17 mouse cellular contexts compared by ENCODE assay signal in genomic region chr11:94441122-94441521, GRCm38 (mm10). TPM values are rescaled to one million over a fixed set of nuclear protein-coding genes. Genes with fewer than 3 reads are reported as not detected.
A peak's percentile ranks its signal among the peaks of the same experiment; 100 is the strongest.
DNase-seq lines count a peak whose midpoint lies in the region; ATAC-seq and TF ChIP-seq lines count a peak whose summit lies in the region.
"Had no signal": no experiment of that assay in that cellular context is flagged by ENCODE, and none has a peak within 500 bp of the region (broad histone marks: within the 10 kb centered on the region; RNA-seq: fewer than 3 reads in every experiment).

No protein-coding gene starts in this region.

- peaks cover 44% of the 10 kb centered on the region for H3K4me1 ChIP-seq in heart, embryonic 10.5 days
- H3K4me1 ChIP-seq in heart, adult 2 months (ENCODE audit: control insufficient read depth, insufficient read depth, low read length): no peaks in the 10 kb centered on the region
- H3K4me1 ChIP-seq in hindbrain, embryonic 10.5 days (replicated peaks): peaks cover 80% of the 10 kb centered on the region
- peaks cover 53% of the 10 kb centered on the region for H3K4me1 ChIP-seq in midbrain, embryonic 12.5 days
- H3K4me1 ChIP-seq: liver, embryonic 12.5 days had no signal

- no peak overlapping the region for H3K4me3 ChIP-seq in heart, embryonic 10.5 days
- H3K4me3 ChIP-seq in heart, adult 2 months: no peak overlapping the region
- H3K4me3 ChIP-seq in hindbrain, embryonic 10.5 days: no peak overlapping the region
- H3K4me3 ChIP-seq in midbrain, embryonic 12.5 days: no peak overlapping the region
- H3K4me3 ChIP-seq: embryonic facial prominence, embryonic 15.5 days; liver, embryonic 12.5 days had no signal

- H3K27me3 ChIP-seq in heart, embryonic 10.5 days (ENCODE audit: insufficient read depth, poor library complexity, severe bottlenecking): peaks cover 33% of the 10 kb centered on the region
- H3K27me3 ChIP-seq in heart, adult 2 months (ENCODE audit: control insufficient read depth, insufficient read depth, low read length): no peaks in the 10 kb centered on the region
- H3K27me3 ChIP-seq in hindbrain, embryonic 10.5 days (ENCODE audit: insufficient read depth, poor library complexity, severe bottlenecking): peaks cover 3% of the 10 kb centered on the region
- H3K27me3 ChIP-seq in midbrain, embryonic 12.5 days: no peaks in the 10 kb centered on the region
- H3K27me3 ChIP-seq: embryonic facial prominence, embryonic 15.5 days had no signal

- H3K27ac ChIP-seq in heart, embryonic 10.5 days: peak overlapping the region; percentile 56; the same call in 1 of the 2 replicates
- no peak overlapping the region for H3K27ac ChIP-seq in heart, adult 2 months
- H3K27ac ChIP-seq in hindbrain, embryonic 10.5 days: peak overlapping the region; percentile 79
- H3K27ac ChIP-seq in midbrain, embryonic 12.5 days (replicated peaks): peak overlapping the region; percentile 52
- H3K27ac ChIP-seq: embryonic facial prominence, embryonic 15.5 days; liver, embryonic 12.5 days had no signal

- no peak for TF ChIP-seq EP300 in heart, adult 2 months (IDR thresholded peaks at IDR 0.05; ENCODE audit: insufficient read depth, low read depth, low read length)

- H3K4me2 ChIP-seq in midbrain, embryonic 12.5 days (replicated peaks): no peak overlapping the region
- H3K4me2 ChIP-seq: embryonic facial prominence, embryonic 15.5 days; liver, embryonic 12.5 days had no signal

- H3K79me2 ChIP-seq in heart, adult 2 months (replicated peaks; ENCODE audit: control insufficient read depth, insufficient read depth, low read length): no peaks in the 10 kb centered on the region

- DNase-seq in heart, embryonic 10.5 days (ENCODE audit: low spot score): no peak
- DNase-seq in heart, adult 2 months: no peak
- DNase-seq in embryo, embryonic 10.5 days (ENCODE audit: low spot score): peak; percentile 46
- DNase-seq in hindbrain, embryonic 10.5 days (ENCODE audit: low spot score): peak; percentile 50
- DNase-seq in adrenal gland, postnatal 36 days: no peak
- DNase-seq in left cerebral cortex, postnatal 25 days (ENCODE audit: low spot score in 2 of 2): no peak
- DNase-seq: adrenal gland, adult 8-10 months; B cell, adult 2 months; cerebellum, adult 2 months; gastrocnemius, postnatal 25 days; kidney, adult 8-10 months; thymus, postnatal 4 days had no signal

- no peaks in the 10 kb centered on the region for H3K9me3 ChIP-seq in heart, embryonic 10.5 days
- H3K9me3 ChIP-seq in hindbrain, embryonic 10.5 days: no peaks in the 10 kb centered on the region
- no peaks in the 10 kb centered on the region for H3K9me3 ChIP-seq in midbrain, embryonic 12.5 days
- H3K9me3 ChIP-seq: embryonic facial prominence, embryonic 15.5 days; liver, embryonic 12.5 days had no signal

- no peaks in the 10 kb centered on the region for H3K36me3 ChIP-seq in heart, embryonic 10.5 days
- no peaks in the 10 kb centered on the region for H3K36me3 ChIP-seq in heart, adult 2 months (ENCODE audit: control insufficient read depth, insufficient read depth, low read length)
- H3K36me3 ChIP-seq in hindbrain, embryonic 10.5 days: peaks cover 38% of the 10 kb centered on the region
- peaks cover 17% of the 10 kb centered on the region; the same call in 1 of the 2 replicates for H3K36me3 ChIP-seq in midbrain, embryonic 12.5 days
- H3K36me3 ChIP-seq: liver, embryonic 12.5 days had no signal

- WGBS in heart, embryonic 10.5 days: 36% methylated on average over 7 of the region's 7 CpGs
- 59% methylated on average over 7 of the region's 7 CpGs for WGBS in heart, adult 2 months
- 40% methylated on average over 7 of the region's 7 CpGs for WGBS in hindbrain, embryonic 10.5 days
- WGBS in midbrain, embryonic 12.5 days: 12% methylated on average over 7 of the region's 7 CpGs

- ATAC-seq in midbrain, embryonic 12.5 days (ENCODE audit: low FRiP score, low read depth): 0 out of 2 replicates have a peak, but pooled peaks have one; percentile 51
- ATAC-seq in CD4-positive, CD25-positive, alpha-beta regulatory T cell, adult 4 months: no peak
- ATAC-seq: liver, embryonic 12.5 days had no signal

- no peak for TF ChIP-seq POLR2A in heart, adult 2 months (IDR thresholded peaks at IDR 0.05; ENCODE audit: insufficient read depth, low read depth, low read length)

- no peak for TF ChIP-seq CTCF in heart, adult 2 months (IDR thresholded peaks at IDR 0.05)

- intact Hi-C loops in heart, adult 2 months (cut with DNase I): no loop called here
- intact Hi-C loops in left cerebral cortex, postnatal 25 days (cut with DNase I): no loop called here

- H3K9ac ChIP-seq in heart, adult 2 months (ENCODE audit: low read depth, low read length): no peak overlapping the region
- H3K9ac ChIP-seq in midbrain, embryonic 12.5 days (replicated peaks): 0 out of 2 replicates have a peak overlapping the region, but pooled peaks have one; percentile 15
- H3K9ac ChIP-seq: embryonic facial prominence, embryonic 15.5 days; liver, embryonic 12.5 days had no signal

RNA-seq across cellular contexts. Expression of gene Cacna1g, which starts 32.9 kb away (rescaled TPM):
- polyA plus RNA-seq in heart, embryonic 10.5 days (2016; fragmentation: Nextera tagmentation; extraction: Ambion mirVana): 1.5 and 2.4 TPM in 2 replicates
- total RNA-seq in heart, adult 2 months (2021): 10 to 100 TPM; 12.2 to 12.9 TPM
- 63.3 and 64.4 TPM in 2 replicates for polyA plus RNA-seq in heart, adult 2 months (2012; rRNA removed)
- 5.3 and 7.7 TPM in 2 replicates for polyA plus RNA-seq in hindbrain, embryonic 10.5 days (2016; fragmentation: Nextera tagmentation; extraction: Ambion mirVana)
- polyA plus RNA-seq in midbrain, embryonic 12.5 days (2016; fragmentation: Nextera tagmentation; extraction: Ambion mirVana): 16.2 and 16.5 TPM in 2 replicates
- total RNA-seq in adrenal gland, postnatal 36 days (2021): 1 to 10 TPM in 1 of 2 experiments, under 1 TPM in 1; 0.50 to 1.1 TPM
- total RNA-seq in left cerebral cortex, postnatal 25 days (2021): 10 to 100 TPM; 83.4 to 92.5 TPM
- polyA plus RNA-seq in CD4-positive, CD25-positive, alpha-beta regulatory T cell, adult 4 months (2017; shearing (Covaris generic)): not detected

RNA-seq across cellular contexts. Expression of gene Spata20, which starts 44.9 kb away (rescaled TPM):
- not detected in 2 replicates for polyA plus RNA-seq in heart, embryonic 10.5 days (2016; fragmentation: Nextera tagmentation; extraction: Ambion mirVana)
- under 1 TPM; 0.23 to 0.52 TPM for total RNA-seq in heart, adult 2 months (2021)
- polyA plus RNA-seq in heart, adult 2 months (2012; rRNA removed): 1.3 and 1.5 TPM in 2 replicates
- polyA plus RNA-seq in hindbrain, embryonic 10.5 days (2016; fragmentation: Nextera tagmentation; extraction: Ambion mirVana): 0.05 TPM in 1 of 2 replicates, not detected in the other
- polyA plus RNA-seq in midbrain, embryonic 12.5 days (2016; fragmentation: Nextera tagmentation; extraction: Ambion mirVana): 0.36 TPM in 1 of 2 replicates, not detected in the other
- total RNA-seq in adrenal gland, postnatal 36 days (2021): not detected
- total RNA-seq in left cerebral cortex, postnatal 25 days (2021): under 1 TPM; 0.27 to 0.69 TPM
- not detected for polyA plus RNA-seq in CD4-positive, CD25-positive, alpha-beta regulatory T cell, adult 4 months (2017; shearing (Covaris generic))
- total RNA-seq: adrenal gland, adult 8-10 months; gastrocnemius, postnatal 25 days; megakaryocyte-erythroid progenitor cell, adult 5-6 weeks had no signal
- polyA plus RNA-seq: liver, embryonic 12.5 days had no signal

RNA-seq across cellular contexts. Expression of gene Abcc3, which starts 48.3 kb away (rescaled TPM):
- 0.48 and 0.88 TPM in 2 replicates for polyA plus RNA-seq in heart, embryonic 10.5 days (2016; fragmentation: Nextera tagmentation; extraction: Ambion mirVana)
- 1 to 10 TPM; 1.6 to 2.3 TPM for total RNA-seq in heart, adult 2 months (2021)
- 1.8 and 2.0 TPM in 2 replicates for polyA plus RNA-seq in heart, adult 2 months (2012; rRNA removed)
- polyA plus RNA-seq in hindbrain, embryonic 10.5 days (2016; fragmentation: Nextera tagmentation; extraction: Ambion mirVana): 0.46 and 0.48 TPM in 2 replicates
- 0.57 and 0.89 TPM in 2 replicates for polyA plus RNA-seq in midbrain, embryonic 12.5 days (2016; fragmentation: Nextera tagmentation; extraction: Ambion mirVana)
- 1 to 10 TPM; 3.8 to 7.4 TPM for total RNA-seq in adrenal gland, postnatal 36 days (2021)
- total RNA-seq in left cerebral cortex, postnatal 25 days (2021): 1 to 10 TPM; 2.0 to 2.9 TPM
- polyA plus RNA-seq in CD4-positive, CD25-positive, alpha-beta regulatory T cell, adult 4 months (2017; shearing (Covaris generic)): 1 to 10 TPM in 1 of 2 experiments, under 1 TPM in 1; 0.67 to 2.8 TPM
- total RNA-seq: megakaryocyte-erythroid progenitor cell, adult 5-6 weeks had no signal

RNA-seq across cellular contexts. Expression of gene Epn3, which starts 58.7 kb away (rescaled TPM):
- 7.7 and 14.2 TPM in 2 replicates for polyA plus RNA-seq in heart, embryonic 10.5 days (2016; fragmentation: Nextera tagmentation; extraction: Ambion mirVana)
- 10 to 100 TPM; 28.4 to 31.9 TPM for total RNA-seq in heart, adult 2 months (2021)
- 12.6 and 25.7 TPM in 2 replicates for polyA plus RNA-seq in heart, adult 2 months (2012; rRNA removed)
- 1.7 and 1.9 TPM in 2 replicates for polyA plus RNA-seq in hindbrain, embryonic 10.5 days (2016; fragmentation: Nextera tagmentation; extraction: Ambion mirVana)
- 0.47 and 0.68 TPM in 2 replicates for polyA plus RNA-seq in midbrain, embryonic 12.5 days (2016; fragmentation: Nextera tagmentation; extraction: Ambion mirVana)
- total RNA-seq in adrenal gland, postnatal 36 days (2021): 10 to 100 TPM; 13.5 to 25.9 TPM
- under 1 TPM; 0.73 to 0.92 TPM for total RNA-seq in left cerebral cortex, postnatal 25 days (2021)
- polyA plus RNA-seq in CD4-positive, CD25-positive, alpha-beta regulatory T cell, adult 4 months (2017; shearing (Covaris generic)): not detected
- total RNA-seq: megakaryocyte-erythroid progenitor cell, adult 5-6 weeks had no signal
- polyA plus RNA-seq: liver, embryonic 12.5 days had no signal

Comparison
In these comparisons a context has a peak if more than half of its experiments do, and no peak if none do; other contexts are left out.
1. DNase-seq: peak in embryo, embryonic 10.5 days (single experiment) and hindbrain, embryonic 10.5 days (single experiment); none in heart, embryonic 10.5 days (single experiment), heart, adult 2 months (0 of 2), adrenal gland, postnatal 36 days (0 of 2) and left cerebral cortex, postnatal 25 days (0 of 2).